In the genomic region with DNA sequence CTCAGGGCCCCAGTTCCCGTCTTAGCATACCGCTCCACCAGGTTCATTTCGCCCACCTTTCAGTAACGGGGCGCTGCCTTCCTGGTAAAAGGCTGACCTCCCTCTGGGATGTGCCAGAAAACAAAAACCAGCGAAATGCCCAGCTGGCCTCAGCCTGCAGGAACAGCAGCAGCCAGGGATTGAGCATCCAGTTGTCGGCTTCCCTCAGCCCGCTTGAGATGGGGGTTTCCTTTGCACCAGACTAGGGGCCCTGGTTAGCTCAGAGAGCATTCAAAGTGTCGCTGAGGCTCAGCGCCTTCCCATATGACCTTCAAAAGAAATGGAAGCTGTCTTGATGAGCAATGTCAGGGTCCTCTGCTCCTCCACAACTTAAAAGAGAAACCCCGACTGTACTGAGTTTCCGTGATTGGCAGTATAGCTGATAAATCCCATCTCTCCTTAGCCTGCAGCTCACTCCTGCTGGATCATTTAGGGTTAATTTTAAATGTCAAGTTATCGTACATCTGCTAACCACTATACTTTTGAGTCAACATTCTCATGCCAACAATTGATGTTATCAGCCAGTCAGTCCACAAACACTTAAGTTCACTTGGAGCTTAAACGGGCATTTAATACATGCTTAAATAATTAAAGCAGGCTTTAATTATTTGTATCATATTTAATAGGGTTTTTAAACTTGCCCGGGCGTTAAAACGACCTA, we compare ENCODE assay signal across 8 mouse cellular contexts. TPM values are rescaled to one million over a fixed set of nuclear protein-coding genes. Genes with fewer than 3 reads are reported as not detected.
DNase-seq lines count a peak whose midpoint lies in the region; ATAC-seq and TF ChIP-seq lines count a peak whose summit lies in the region.

No protein-coding gene starts in this region.

- no peak for TF ChIP-seq CTCF in lung, postnatal 0 days (IDR thresholded peaks at IDR 0.05)
- no peak for TF ChIP-seq CTCF in olfactory bulb, adult 2 months (IDR thresholded peaks at IDR 0.05; ENCODE audit: insufficient read depth, low read depth, low read length)

- TF ChIP-seq EP300 in lung, postnatal 0 days (IDR thresholded peaks at IDR 0.05): peak; percentile 56; the same call in 1 of the 2 replicates

- TF ChIP-seq POLR2A in olfactory bulb, adult 2 months (IDR thresholded peaks at IDR 0.05; ENCODE audit: insufficient read depth, low read depth, low read length): no peak

- no peaks in the 10 kb centered on the region for H3K36me3 ChIP-seq in lung, postnatal 0 days (ENCODE audit: insufficient read depth, low read length)
- no peaks in the 10 kb centered on the region for H3K36me3 ChIP-seq in embryonic facial prominence, embryonic 14.5 days (ENCODE audit: control insufficient read depth, insufficient read depth, low read length)
- no peaks in the 10 kb centered on the region for H3K36me3 ChIP-seq in limb, embryonic 10.5 days

- 12% methylated on average over 17 of the region's 17 CpGs for WGBS in lung, postnatal 0 days
- WGBS in embryonic facial prominence, embryonic 14.5 days: 13% methylated on average over 17 of the region's 17 CpGs
- WGBS in limb, embryonic 10.5 days: 23% methylated on average over 17 of the region's 17 CpGs
- WGBS in olfactory bulb, adult 2 months: 43% methylated on average over 17 of the region's 17 CpGs

- no peaks in the 10 kb centered on the region for H3K9me3 ChIP-seq in lung, postnatal 0 days (ENCODE audit: low read length)
- no peaks in the 10 kb centered on the region for H3K9me3 ChIP-seq in embryonic facial prominence, embryonic 14.5 days (ENCODE audit: control insufficient read depth, low read length)
- no peaks in the 10 kb centered on the region for H3K9me3 ChIP-seq in limb, embryonic 10.5 days (replicated peaks)

- H3K27ac ChIP-seq in lung, postnatal 0 days (ENCODE audit: low read length): peak overlapping the region; percentile 89
- H3K27ac ChIP-seq in embryonic facial prominence, embryonic 14.5 days (replicated peaks; ENCODE audit: low read depth, low read length): peak overlapping the region; percentile 57; the same call in 1 of the 2 replicates
- peak overlapping the region; percentile 65 for H3K27ac ChIP-seq in limb, embryonic 10.5 days
- no peak overlapping the region for H3K27ac ChIP-seq in olfactory bulb, adult 2 months (ENCODE audit: insufficient read depth, low read depth, low read length)

- peak overlapping the region; percentile 29 for H3K9ac ChIP-seq in lung, postnatal 0 days (replicated peaks; ENCODE audit: low read depth)
- peak overlapping the region; percentile 71 for H3K9ac ChIP-seq in embryonic facial prominence, embryonic 14.5 days (ENCODE audit: low read depth, low read length)

- peak; percentile 6; the same call in 1 of the 2 replicates for ATAC-seq in lung, postnatal 0 days
- peak; percentile 28; the same call in 1 of the 2 replicates for ATAC-seq in embryonic facial prominence, embryonic 14.5 days (ENCODE audit: low read depth)

- H3K4me2 ChIP-seq in lung, postnatal 0 days (replicated peaks; ENCODE audit: low read depth, low read length): peak overlapping the region; percentile 70
- peak overlapping the region; percentile 77 for H3K4me2 ChIP-seq in embryonic facial prominence, embryonic 14.5 days (ENCODE audit: low read depth, low read length)

- peaks cover 14% of the 10 kb centered on the region; the same call in 1 of the 2 replicates for H3K4me1 ChIP-seq in lung, postnatal 0 days (ENCODE audit: insufficient read depth, low read depth, low read length)
- H3K4me1 ChIP-seq in embryonic facial prominence, embryonic 14.5 days (ENCODE audit: control insufficient read depth, insufficient read depth, low read length): peaks cover 20% of the 10 kb centered on the region
- peaks cover 20% of the 10 kb centered on the region for H3K4me1 ChIP-seq in limb, embryonic 10.5 days
- H3K4me1 ChIP-seq in olfactory bulb, adult 2 months (ENCODE audit: control insufficient read depth, insufficient read depth, low read length): peaks cover 11% of the 10 kb centered on the region

- H3K4me3 ChIP-seq in lung, postnatal 0 days (ENCODE audit: low read depth, low read length): peak overlapping the region; percentile 37
- peak overlapping the region; percentile 39 for H3K4me3 ChIP-seq in embryonic facial prominence, embryonic 14.5 days (ENCODE audit: low read depth, low read length)
- peak overlapping the region; percentile 51 for H3K4me3 ChIP-seq in limb, embryonic 10.5 days
- peak overlapping the region; percentile 42 for H3K4me3 ChIP-seq in olfactory bulb, adult 2 months (ENCODE audit: insufficient read depth, low read depth, low read length)

- H3K27me3 ChIP-seq in lung, postnatal 0 days (replicated peaks; ENCODE audit: insufficient read depth, low read length): no peaks in the 10 kb centered on the region
- H3K27me3 ChIP-seq in embryonic facial prominence, embryonic 14.5 days (replicated peaks; ENCODE audit: control insufficient read depth, insufficient read depth, low read length): no peaks in the 10 kb centered on the region
- peaks cover 23% of the 10 kb centered on the region for H3K27me3 ChIP-seq in limb, embryonic 10.5 days (ENCODE audit: low read depth, poor library complexity, severe bottlenecking)

- DNase-seq in lung, postnatal 0 days (ENCODE audit: low spot score): peak; percentile 54
- no peak for DNase-seq in lung, postnatal 14 days
- peak; percentile 55 for DNase-seq in embryonic facial prominence, embryonic 14.5 days (ENCODE audit: low spot score)
- no peak for DNase-seq in limb, embryonic 10.5 days (ENCODE audit: low spot score)
- DNase-seq in left cerebral cortex, adult 11 months (ENCODE audit: low spot score): no peak
- no peak for DNase-seq in cerebellum, adult 18-20 months
- no peak for DNase-seq in ovary, adult 18-20 months (ENCODE audit: low spot score)

RNA-seq across cellular contexts. Expression of a gene that starts 19.5 kb away (rescaled TPM):
- 27.9 and 28.6 TPM in 2 replicates for polyA plus RNA-seq in lung, postnatal 0 days (2015; fragmentation: Nextera tagmentation; extraction: Ambion mirVana)
- 7.3 and 8.3 TPM in 2 replicates for polyA plus RNA-seq in embryonic facial prominence, embryonic 14.5 days (2014; fragmentation: Nextera tagmentation; extraction: Ambion mirVana)
- polyA plus RNA-seq in limb, embryonic 10.5 days (2016; fragmentation: Nextera tagmentation; extraction: Ambion mirVana): 0.74 and 1.5 TPM in 2 replicates
- polyA plus RNA-seq in olfactory bulb, adult 2 months (2012; ENCODE audit: insufficient read depth, insufficient read length, low replicate concordance, missing spikeins): not detected in 2 replicates

RNA-seq across cellular contexts. Expression of a gene that starts 40.4 kb away (rescaled TPM):
- 23.3 and 26.8 TPM in 2 replicates for polyA plus RNA-seq in lung, postnatal 0 days (2015; fragmentation: Nextera tagmentation; extraction: Ambion mirVana)
- polyA plus RNA-seq in embryonic facial prominence, embryonic 14.5 days (2014; fragmentation: Nextera tagmentation; extraction: Ambion mirVana): 2.7 and 2.8 TPM in 2 replicates
- polyA plus RNA-seq in limb, embryonic 10.5 days (2016; fragmentation: Nextera tagmentation; extraction: Ambion mirVana): 0.41 and 0.93 TPM in 2 replicates
- polyA plus RNA-seq in olfactory bulb, adult 2 months (2012; ENCODE audit: insufficient read depth, insufficient read length, low replicate concordance, missing spikeins): not detected in 2 replicates

Comparison
In these comparisons a context has a peak if more than half of its experiments do, and no peak if none do; other contexts are left out.
1. DNase-seq: peak in lung, postnatal 0 days (single experiment) and embryonic facial prominence, embryonic 14.5 days (single experiment); none in lung, postnatal 14 days (single experiment), limb, embryonic 10.5 days (single experiment), left cerebral cortex, adult 11 months (single experiment), cerebellum, adult 18-20 months (0 of 2) and ovary, adult 18-20 months (single experiment).
2. Peak in every context shown above with its lines, with median percentiles within 50 percentile points of each other: H3K4me3 ChIP-seq.